8 mouse cellular contexts compared by ENCODE assay signal in the genomic region with DNA sequence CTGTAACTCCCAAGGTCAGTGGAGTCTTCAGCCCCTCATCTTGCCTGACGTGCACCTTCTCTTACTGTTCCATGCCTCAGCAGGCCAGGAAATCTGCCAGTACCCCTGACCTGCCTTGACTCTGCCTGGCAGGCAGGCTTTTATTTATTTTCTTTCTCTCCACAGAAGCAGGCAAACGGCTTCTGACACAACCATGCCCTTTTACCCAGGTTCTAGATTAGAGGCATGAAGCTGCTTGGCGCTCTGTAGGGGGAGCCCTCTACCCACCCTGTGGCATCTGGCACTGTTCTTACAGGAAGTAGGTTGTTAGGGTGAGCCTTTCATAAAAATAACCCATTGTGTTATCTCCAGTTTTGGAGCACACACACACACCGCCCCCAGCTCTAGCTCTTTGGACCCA. TPM values are rescaled to one million over a fixed set of nuclear protein-coding genes. Genes with fewer than 3 reads are reported as not detected.
DNase-seq lines count a peak whose midpoint lies in the region; ATAC-seq lines count a peak whose summit lies in the region.

No protein-coding gene starts in this region.

- H3K27me3 ChIP-seq in liver, embryonic 11.5 days (replicated peaks; ENCODE audit: control insufficient read depth, insufficient read depth, low read length) = no peaks in the 10 kb centered on the region
- no peaks in the 10 kb centered on the region for H3K27me3 ChIP-seq in splenic B cell, adult 2 months (ENCODE audit: control insufficient read depth, insufficient read depth, low read length, poor library complexity, severe bottlenecking)

- H3K4me2 ChIP-seq in liver, embryonic 11.5 days = no peak overlapping the region

- H3K36me3 ChIP-seq in liver, embryonic 11.5 days (ENCODE audit: control insufficient read depth, insufficient read depth, low read length) = peaks cover 22% of the 10 kb centered on the region
- peaks cover 3% of the 10 kb centered on the region for H3K36me3 ChIP-seq in splenic B cell, adult 2 months (ENCODE audit: control insufficient read depth, insufficient read depth, low read length, poor library complexity, severe bottlenecking)

- no peak overlapping the region for H3K4me3 ChIP-seq in liver, embryonic 11.5 days (ENCODE audit: low read depth, low read length)

- peak; percentile 15 for DNase-seq in liver
- no peak for DNase-seq in liver, embryonic 11.5 days (ENCODE audit: low spot score)
- DNase-seq in T-cell, adult 2 months (ENCODE audit: low spot score) = peak; percentile 32
- DNase-seq in heart, postnatal 10 days = peak; percentile 45 to 53
- DNase-seq in splenic B cell, adult 2 months (ENCODE audit: low read depth, low spot score) = peak; percentile 75
- DNase-seq in layer of hippocampus, adult 9-10 months (ENCODE audit: low spot score) = no peak
- no peak for DNase-seq in gastrocnemius, postnatal 14 days

- 74% methylated on average over 4 of the region's 4 CpGs for WGBS in liver, embryonic 11.5 days

- peaks cover 11% of the 10 kb centered on the region for H3K4me1 ChIP-seq in liver, embryonic 11.5 days (replicated peaks; ENCODE audit: control insufficient read depth, insufficient read depth, low read length)

- no peaks in the 10 kb centered on the region for H3K9me3 ChIP-seq in liver, embryonic 11.5 days (ENCODE audit: control insufficient read depth, low read length)

- H3K9ac ChIP-seq in liver, embryonic 11.5 days (ENCODE audit: low read depth, low read length) = no peak overlapping the region

- no peak overlapping the region for H3K27ac ChIP-seq in liver, embryonic 11.5 days (ENCODE audit: low read depth, low read length)

- intact Hi-C loops in heart, postnatal 10 days (cut with DNase I) = no loop called here
- intact Hi-C loops in gastrocnemius, postnatal 14 days (cut with DNase I; ENCODE audit: low total_unique reads) = no loop called here

- ATAC-seq in liver, embryonic 11.5 days (replicated peaks; ENCODE audit: low FRiP score) = no peak
- ATAC-seq in erythroblast, adult 5-6 weeks (replicated peaks; ENCODE audit: low FRiP score, poor library complexity, severe bottlenecking) = no peak

RNA-seq across cellular contexts. Expression of gene Dynlrb1, which starts 4.6 kb away (rescaled TPM):
- polyA plus RNA-seq in liver, embryonic 11.5 days (2014; fragmentation: Nextera tagmentation; extraction: Ambion mirVana) = 272 and 289 TPM in 2 replicates
- 100 to 1,000 TPM; 201 to 224 TPM for total RNA-seq in heart, postnatal 10 days (2021)
- 100 to 1,000 TPM; 128 to 129 TPM for total RNA-seq in gastrocnemius, postnatal 14 days (2021)
- 83.8 and 114 TPM in 2 replicates for total RNA-seq in erythroblast, adult 5-6 weeks (2015; ENCODE audit: low replicate concordance)
- total RNA-seq in erythroblast, adult 5-6 weeks (2017; ENCODE audit: low replicate concordance) = 25.0 and 51.9 TPM in 2 replicates

RNA-seq across cellular contexts. Expression of gene Map1lc3a, which starts 35.2 kb away (rescaled TPM):
- polyA plus RNA-seq in liver, embryonic 11.5 days (2014; fragmentation: Nextera tagmentation; extraction: Ambion mirVana) = 43.5 and 45.6 TPM in 2 replicates
- total RNA-seq in heart, postnatal 10 days (2021) = 100 to 1,000 TPM; 594 to 650 TPM
- 100 to 1,000 TPM; 152 to 162 TPM for total RNA-seq in gastrocnemius, postnatal 14 days (2021)
- 0.77 TPM in 1 of 2 replicates, not detected in the other for total RNA-seq in erythroblast, adult 5-6 weeks (2015; ENCODE audit: low replicate concordance)
- total RNA-seq in erythroblast, adult 5-6 weeks (2017; ENCODE audit: low replicate concordance) = 0.34 and 2.9 TPM in 2 replicates

Comparison
In these comparisons a context has a peak if more than half of its experiments do, and no peak if none do; other contexts are left out.
1. DNase-seq: peak in liver (single experiment), T-cell, adult 2 months (single experiment), heart, postnatal 10 days (2 of 2) and splenic B cell, adult 2 months (single experiment); none in liver, embryonic 11.5 days (single experiment), layer of hippocampus, adult 9-10 months (single experiment) and gastrocnemius, postnatal 14 days (single experiment).
2. RNA of gene Map1lc3a, which starts 35.2 kb away (total RNA-seq): 594 to 650 TPM in heart, postnatal 10 days and 152 to 162 TPM in gastrocnemius, postnatal 14 days; 0.34 to 2.9 TPM in erythroblast, adult 5-6 weeks; every median in the first group is over 10 times any median in the second.